Mouse (Mus musculus) CH12.LX (cell line): ENCODE data around the gene Prkn.

Experiments used
- ETS1 ChIP-seq: conservative IDR thresholded peaks from 2 replicates; pipeline ENCODE4 v1.6.1; 2012; ENCODE audit warnings: low read depth, mild to moderate bottlenecking, inconsistent platforms, low read length, improper control_type of control experiment, moderate library complexity
- HCFC1 ChIP-seq: IDR thresholded peaks from 2 replicates; pipeline ENCODE4 v1.6.1; 2012; ENCODE audit warnings: low read depth, mild to moderate bottlenecking, inconsistent platforms, low read length, improper control_type of control experiment
- PAX5 ChIP-seq: IDR thresholded peaks from 2 replicates; pipeline ENCODE4 v1.6.1; 2012; ENCODE audit warnings: low read length, inconsistent platforms, mixed read lengths
- POLR2A ChIP-seq: IDR thresholded peaks from 2 replicates; pipeline ENCODE4 v1.6.1; 2011; ENCODE audit warnings: low read depth, mild to moderate bottlenecking, improper control_type of control experiment, low read length
- RCOR1 ChIP-seq: conservative IDR thresholded peaks from 2 replicates; pipeline ENCODE4 v1.6.1; 2012; ENCODE audit warnings: low read depth, mild to moderate bottlenecking, inconsistent platforms, low read length, improper control_type of control experiment
- ZC3H11A ChIP-seq: IDR thresholded peaks from 2 replicates; pipeline ENCODE4 v1.6.1; 2012; ENCODE audit warnings: low read depth, mild to moderate bottlenecking, inconsistent platforms, low read length, improper control_type of control experiment

DNA sequence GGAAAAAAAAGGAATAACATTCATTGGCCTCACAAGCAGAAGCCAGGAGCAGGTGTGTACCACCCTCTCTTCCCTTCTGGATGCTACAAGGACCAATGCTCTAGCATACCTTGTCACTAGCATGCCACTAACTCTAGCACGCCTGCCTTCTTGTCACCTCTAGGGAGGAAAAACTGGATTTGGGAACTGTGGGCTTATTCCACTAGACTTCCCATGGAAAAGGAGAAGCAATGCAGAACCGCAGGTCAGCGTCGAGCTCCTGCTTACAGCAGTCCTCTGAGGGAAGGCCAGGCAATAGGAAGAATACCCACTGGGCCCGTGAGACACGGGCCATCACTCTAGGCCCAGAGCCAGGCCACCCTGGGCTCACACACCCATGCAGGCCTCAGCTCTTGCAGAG lies 1045.4 kb downstream of the Prkn start:
- TF ChIP-seq POLR2A (no peak), PAX5 (no peak), ZC3H11A (no peak), HCFC1 (no peak), RCOR1 (no peak), ETS1 (no peak)
